Mouse (Mus musculus) B cell, adult 2 months (primary cell): Measurements from ENCODE around the gene Tial1.

Experiments used
- DNase-seq, 2 experiments: peaks; one replicate each; pipeline ENCODE4 v3.0.0; 2022

Tial1 gene

GRCm38 (mm10) chr7:128416664-128417063 is 44.9 kb downstream of the Tial1 start:
- DNase-seq = no peak

DNA sequence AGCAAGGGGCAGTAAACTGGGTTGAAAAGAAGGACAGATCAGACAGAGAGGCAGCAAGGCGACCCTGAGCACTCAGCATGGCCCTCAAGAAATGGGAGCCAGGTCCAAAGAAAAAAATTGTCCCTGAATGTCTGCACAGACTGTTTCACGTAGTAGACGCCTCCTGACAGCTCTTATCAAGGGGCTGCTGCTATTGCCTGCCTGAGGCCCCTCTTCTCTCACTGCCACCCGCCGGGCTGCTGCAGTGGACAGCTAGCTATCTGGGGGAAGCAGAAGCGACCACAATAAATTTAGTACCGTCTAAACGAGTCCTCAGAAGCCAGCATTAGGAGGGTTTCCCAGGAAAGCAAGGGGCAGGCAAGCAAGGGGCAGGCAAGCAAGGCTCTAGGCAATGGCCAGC is 47.1 kb downstream of the Tial1 start:
- DNase-seq = no peak

DNA sequence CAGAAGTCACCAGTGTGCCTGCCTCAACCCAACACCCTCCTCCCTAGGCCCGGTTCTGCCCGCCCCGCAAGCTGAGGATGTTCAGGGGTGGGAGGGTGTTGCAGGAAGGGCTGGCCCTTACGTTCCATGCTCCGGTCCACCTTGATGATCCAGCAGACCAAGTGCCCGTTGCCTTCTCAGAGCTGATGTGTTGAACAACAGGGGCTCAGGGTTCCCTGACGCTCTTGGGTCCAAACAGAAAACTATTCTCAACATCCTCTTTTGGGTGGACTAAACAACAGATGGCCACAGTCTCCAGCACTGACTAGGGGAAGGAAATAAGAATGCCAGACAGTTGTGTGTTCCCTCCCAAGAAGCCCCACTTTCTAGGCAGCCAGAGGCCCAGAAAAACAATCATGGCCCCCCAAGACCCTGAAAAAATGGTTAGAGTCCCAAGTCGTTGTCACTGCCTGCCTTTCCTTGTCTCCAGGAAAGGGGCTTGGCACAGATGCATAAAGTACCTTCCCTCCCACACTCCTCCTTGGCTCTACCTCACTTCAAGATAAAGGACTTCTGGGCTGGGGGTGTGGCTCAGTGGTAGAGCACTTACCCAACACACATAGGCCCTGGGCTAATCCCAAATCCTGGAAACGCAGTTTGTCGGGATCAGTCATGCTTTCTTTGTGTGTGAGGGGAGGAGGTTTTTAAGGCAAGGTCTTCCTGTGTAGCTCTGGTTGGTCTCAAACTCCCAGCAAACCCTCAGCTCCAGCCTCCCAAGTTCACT is 49.3 kb downstream of the Tial1 start:
- no peak for DNase-seq

DNA sequence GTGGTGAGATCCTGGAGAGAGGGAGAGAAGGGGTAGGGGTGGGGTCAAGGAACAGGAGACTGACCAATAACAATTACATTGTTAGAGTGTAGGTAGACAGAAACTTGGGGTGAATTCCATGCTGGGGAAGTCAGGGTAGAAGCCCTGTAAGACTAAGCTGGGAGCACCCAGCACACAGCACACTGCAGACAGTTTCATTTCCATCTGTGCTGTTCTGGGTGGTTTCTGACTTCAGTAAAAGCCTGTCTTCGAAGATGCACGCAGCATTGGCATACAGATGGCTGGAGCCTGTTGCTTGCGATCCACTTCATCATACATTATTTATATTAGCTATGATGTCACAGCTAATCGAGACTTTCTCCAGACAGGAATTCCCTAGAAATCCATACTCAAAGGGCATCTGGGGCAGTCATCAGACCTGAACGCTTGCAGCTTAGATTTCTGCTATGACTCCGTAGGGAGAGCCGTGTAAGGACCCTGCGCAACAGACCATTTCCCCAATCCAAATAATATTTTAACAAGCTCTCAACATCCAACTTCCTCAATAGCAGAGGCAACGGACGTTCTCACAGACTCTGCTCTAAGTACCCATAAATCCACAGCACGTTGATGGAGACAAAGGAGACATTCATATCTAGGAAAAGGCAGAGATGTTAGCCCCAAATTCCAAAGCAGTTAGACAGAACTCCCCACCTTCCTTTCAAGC is 50.7 kb downstream of the Tial1 start:
- DNase-seq = no peak

- peak; percentile 37 to 43 for DNase-seq
Measured at GRCm38 (mm10) chr7:128408265-128408664, 53.3 kb downstream of the Tial1 start.

- DNase-seq = no peak
Measured at GRCm38 (mm10) chr7:128403988-128404387, 57.5 kb downstream of the Tial1 start.

- DNase-seq = no peak
Measured at GRCm38 (mm10) chr7:128403586-128403985, 57.9 kb downstream of the Tial1 start.

DNA sequence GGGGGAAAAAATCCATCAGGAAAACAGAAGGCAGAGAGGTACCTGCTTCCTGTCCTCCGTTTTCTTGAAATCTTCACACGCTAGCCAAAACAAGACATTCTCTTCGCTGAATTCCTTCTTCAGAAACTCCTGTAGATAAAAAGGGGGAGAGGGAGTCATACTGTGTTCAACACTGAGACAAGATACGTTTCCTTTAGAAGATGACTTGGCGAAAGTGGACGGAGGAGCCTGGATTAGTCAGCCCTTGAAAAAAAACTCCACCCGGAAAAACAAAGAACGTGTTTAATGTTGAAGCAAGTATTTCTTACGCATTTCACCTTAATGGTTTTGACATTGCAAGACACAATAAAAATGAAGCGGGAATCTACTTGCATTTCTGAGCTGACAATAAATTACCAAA is 58.4 kb downstream of the Tial1 start:
- no peak for DNase-seq

- no peak for DNase-seq
Measured at GRCm38 (mm10) chr7:128402577-128402976, 58.9 kb downstream of the Tial1 start.

DNA sequence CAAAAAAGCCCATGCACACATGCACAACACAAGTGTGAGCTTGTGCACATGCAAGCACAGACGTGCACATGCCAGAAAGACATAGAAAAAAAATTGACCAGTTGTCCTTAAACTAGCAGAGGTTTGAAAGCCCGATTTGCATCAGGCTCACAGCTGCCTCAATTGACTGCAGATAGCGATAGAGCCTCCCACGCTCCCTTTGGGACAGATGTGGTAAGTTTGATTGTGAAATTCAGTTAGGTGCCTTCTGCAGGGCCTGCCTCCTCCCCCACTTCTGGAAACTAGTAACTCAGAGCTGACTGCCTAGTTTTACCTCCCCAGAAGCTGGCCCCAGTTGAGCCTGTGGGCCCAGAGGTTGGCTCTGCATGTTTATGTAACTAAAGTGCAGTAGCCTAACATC is 62.9 kb downstream of the Tial1 start:
- no peak for DNase-seq

- no peak for DNase-seq
Measured at GRCm38 (mm10) chr7:128397066-128397465, 64.5 kb downstream of the Tial1 start.

DNA sequence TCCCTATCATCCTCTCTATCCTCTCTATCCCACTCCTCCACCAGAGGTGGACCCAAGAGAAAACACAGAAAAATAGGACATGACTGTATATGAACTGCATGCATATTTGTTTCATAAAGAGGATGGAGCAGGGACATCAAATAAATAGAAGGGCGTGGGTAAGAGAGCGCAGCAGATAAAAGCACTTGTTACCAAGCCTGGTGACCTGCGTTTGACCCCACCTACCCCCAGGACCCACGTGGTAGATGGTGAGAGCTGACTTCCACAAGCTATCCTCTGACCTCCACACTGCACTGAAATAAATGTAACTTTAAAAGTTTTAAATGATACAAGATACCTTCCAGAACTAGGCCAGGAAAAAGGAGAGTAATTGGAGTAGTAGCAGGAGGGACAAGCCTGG is 67.8 kb downstream of the Tial1 start:
- DNase-seq = no peak

- DNase-seq = no peak
Measured at GRCm38 (mm10) chr7:128392972-128393314, 68.6 kb downstream of the Tial1 start.

- peak; percentile 70 to 71 for DNase-seq
Measured at GRCm38 (mm10) chr7:128392071-128392971, 69.2 kb downstream of the Tial1 start.

GRCm38 (mm10) chr7:128391267-128392057 is 70.1 kb downstream of the Tial1 start:
- no peak for DNase-seq
